7 mouse cellular contexts compared by ENCODE assay signal in the genomic region with DNA sequence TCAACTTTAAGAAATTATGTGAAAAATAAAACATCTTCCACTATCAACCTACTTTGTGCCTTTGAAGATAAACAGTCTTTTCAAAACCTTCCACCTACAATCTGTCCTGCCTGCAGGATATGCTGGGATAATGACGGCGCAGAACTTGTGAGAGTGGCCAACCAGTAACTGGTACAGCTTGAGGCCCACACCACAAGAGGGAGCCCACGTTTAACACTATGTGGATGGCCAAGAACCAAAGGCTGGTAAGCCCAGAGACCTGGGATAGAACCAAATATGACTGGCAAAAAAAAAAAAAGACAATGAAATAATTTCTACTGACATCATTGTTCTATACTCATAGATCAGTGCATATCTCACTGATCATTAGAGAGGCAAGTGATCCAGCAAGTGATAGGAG. TPM values are rescaled to one million over a fixed set of nuclear protein-coding genes. Genes with fewer than 3 reads are reported as not detected.
DNase-seq lines count a peak whose midpoint lies in the region; ATAC-seq and TF ChIP-seq lines count a peak whose summit lies in the region.

No protein-coding gene starts in this region.

- H3K27ac ChIP-seq in ES-Bruce4 (ENCODE audit: insufficient read depth, low read length) = no peak overlapping the region
- H3K27ac ChIP-seq in heart, postnatal 0 days (ENCODE audit: low read depth) = no peak overlapping the region
- H3K27ac ChIP-seq in midbrain, embryonic 13.5 days = no peak overlapping the region

- H3K4me2 ChIP-seq in heart, postnatal 0 days (ENCODE audit: low read depth, low read length) = no peak overlapping the region
- H3K4me2 ChIP-seq in midbrain, embryonic 13.5 days (replicated peaks) = no peak overlapping the region

- H3K4me3 ChIP-seq in C2C12 (ENCODE audit: insufficient read depth, poor library complexity, severe bottlenecking) (no peak overlapping the region), ES-Bruce4 (ENCODE audit: low read depth, low read length) (no peak overlapping the region)
- no peak overlapping the region for H3K4me3 ChIP-seq in heart, postnatal 0 days (ENCODE audit: low read depth, low read length)
- no peak overlapping the region for H3K4me3 ChIP-seq in midbrain, embryonic 13.5 days (replicated peaks)

- TF ChIP-seq POLR2A in ES-Bruce4 (IDR thresholded peaks at IDR 0.05; ENCODE audit: insufficient read depth, low read length) = no peak

- no peaks in the 10 kb centered on the region for H3K27me3 ChIP-seq in C2C12 (ENCODE audit: control insufficient read depth, insufficient read depth, insufficient read length)
- no peaks in the 10 kb centered on the region for H3K27me3 ChIP-seq in ES-Bruce4 (ENCODE audit: control insufficient read depth, insufficient read depth, low read length, poor library complexity, severe bottlenecking)
- H3K27me3 ChIP-seq in heart, postnatal 0 days (ENCODE audit: control insufficient read depth, insufficient read depth, low read length) = no peaks in the 10 kb centered on the region
- H3K27me3 ChIP-seq in midbrain, embryonic 13.5 days = no peaks in the 10 kb centered on the region

- no peaks in the 10 kb centered on the region for H3K79me2 ChIP-seq in C2C12 (ENCODE audit: control insufficient read depth, insufficient read depth)

- ATAC-seq in heart, postnatal 0 days (ENCODE audit: insufficient read depth, low read depth) = peak; percentile 77
- peak; percentile 68; the same call in 1 of the 2 replicates for ATAC-seq in midbrain, embryonic 13.5 days

- H3K9ac ChIP-seq in ES-Bruce4 (ENCODE audit: low read depth, poor library complexity, severe bottlenecking) = no peak overlapping the region
- H3K9ac ChIP-seq in heart, postnatal 0 days (replicated peaks; ENCODE audit: low read depth, low read length) = no peak overlapping the region
- H3K9ac ChIP-seq in midbrain, embryonic 13.5 days (replicated peaks) = no peak overlapping the region

- H3K4me1 ChIP-seq in ES-Bruce4 (ENCODE audit: control insufficient read depth, insufficient read depth, low read length) = no peaks in the 10 kb centered on the region
- no peaks in the 10 kb centered on the region for H3K4me1 ChIP-seq in heart, postnatal 0 days (ENCODE audit: control insufficient read depth, insufficient read depth)
- no peaks in the 10 kb centered on the region for H3K4me1 ChIP-seq in midbrain, embryonic 13.5 days (replicated peaks)

- DNase-seq in cerebellum, postnatal 14 days = peak; percentile 78 to 84
- no peak for DNase-seq in heart, postnatal 0 days (ENCODE audit: low spot score)
- peak; percentile 41 for DNase-seq in layer of hippocampus, adult 9-11 months
- peak; percentile 25 for DNase-seq in thymus, postnatal 25 days

- H3K36me3 ChIP-seq in C2C12 (ENCODE audit: control insufficient read depth, insufficient read depth) = peaks cover 27% of the 10 kb centered on the region
- no peaks in the 10 kb centered on the region; the same call in 1 of the 2 replicates for H3K36me3 ChIP-seq in ES-Bruce4 (ENCODE audit: control insufficient read depth, insufficient read depth, low read length, poor library complexity, severe bottlenecking)
- peaks cover 40% of the 10 kb centered on the region for H3K36me3 ChIP-seq in heart, postnatal 0 days (replicated peaks; ENCODE audit: control insufficient read depth, insufficient read depth, low read length)
- peaks cover 32% of the 10 kb centered on the region for H3K36me3 ChIP-seq in midbrain, embryonic 13.5 days

- no peaks in the 10 kb centered on the region for H3K9me3 ChIP-seq in ES-Bruce4 (replicated peaks; ENCODE audit: control insufficient read depth, insufficient read depth, low read length, poor library complexity, severe bottlenecking)
- H3K9me3 ChIP-seq in heart, postnatal 0 days (replicated peaks; ENCODE audit: control insufficient read depth, low read length) = no peaks in the 10 kb centered on the region
- H3K9me3 ChIP-seq in midbrain, embryonic 13.5 days = no peaks in the 10 kb centered on the region

- no peaks in the 10 kb centered on the region for H3K79me3 ChIP-seq in C2C12 (ENCODE audit: low read depth)

- TF ChIP-seq EP300 in ES-Bruce4 (IDR thresholded peaks at IDR 0.05; ENCODE audit: insufficient read depth, low read depth, low read length) = no peak
- no peak for TF ChIP-seq EP300 in heart, postnatal 0 days (IDR thresholded peaks at IDR 0.05; ENCODE audit: low read depth)

- TF ChIP-seq CTCF in C2C12 (IDR thresholded peaks at IDR 0.05; ENCODE audit: control insufficient read depth, insufficient read depth, insufficient read length) (peak; percentile 25), ES-Bruce4 (IDR thresholded peaks at IDR 0.05; ENCODE audit: low read depth, low read length) (peak; percentile 21)
- peak; percentile 62 for TF ChIP-seq CTCF in heart, postnatal 0 days (IDR thresholded peaks at IDR 0.05; ENCODE audit: low read depth)

- WGBS in heart, postnatal 0 days = 40% methylated on average over 3 of the region's 3 CpGs
- WGBS in midbrain, embryonic 13.5 days = 56% methylated on average over 3 of the region's 3 CpGs

- no peak overlapping the region for H3ac ChIP-seq in C2C12 (ENCODE audit: control insufficient read depth, insufficient read length, low read depth)

TF ChIP-seq in C2C12, 6 proteins besides CTCF, POLR2A, EP300 and RAD21:
- TF ChIP-seq MAX (IDR thresholded peaks at IDR 0.05) (no peak), USF1 (IDR thresholded peaks at IDR 0.05; ENCODE audit: low read depth) (no peak), MYOG (IDR thresholded peaks at IDR 0.05; ENCODE audit: control insufficient read depth, extremely low read depth, insufficient read length) (no peak), FOSL1 (IDR thresholded peaks at IDR 0.05; ENCODE audit: insufficient read depth, low read length, poor library complexity, severe bottlenecking) (no peak), MYOD1 (IDR thresholded peaks at IDR 0.05; ENCODE audit: control insufficient read depth, insufficient read length, low read depth) (no peak), CEBPB (IDR thresholded peaks at IDR 0.05; ENCODE audit: low read depth) (no peak)

RNA-seq across cellular contexts. Expression of gene Zdhhc17, which starts 35.5 kb away (rescaled TPM):
- polyA plus RNA-seq in C2C12 (2012; fragmentation: generic; extraction: Trizol) = 5.2 TPM
- polyA plus RNA-seq in ES-Bruce4 (2011; ENCODE audit: insufficient read depth, insufficient read length, low read depth, missing spikeins) = 31.3 and 33.6 TPM in 2 replicates
- total RNA-seq in heart, postnatal 0 days (2014; rRNA removed; ENCODE audit: low replicate concordance) = 26.8 and 35.5 TPM in 2 replicates
- 11.5 and 14.9 TPM in 2 replicates for polyA plus RNA-seq in heart, postnatal 0 days (2015; fragmentation: Nextera tagmentation; extraction: Ambion mirVana)
- polyA plus RNA-seq in midbrain, embryonic 13.5 days (2015; fragmentation: Nextera tagmentation; extraction: Ambion mirVana) = 56.4 and 58.7 TPM in 2 replicates

RNA-seq across cellular contexts. Expression of gene Csrp2, which starts 54.9 kb away (rescaled TPM):
- polyA plus RNA-seq in C2C12 (2012; fragmentation: generic; extraction: Trizol) (398 TPM), ES-Bruce4 (2011; ENCODE audit: insufficient read depth, insufficient read length, low read depth, missing spikeins) (221 and 242 TPM in 2 replicates)
- total RNA-seq in heart, postnatal 0 days (2014; rRNA removed; ENCODE audit: low replicate concordance) = 193 and 293 TPM in 2 replicates
- polyA plus RNA-seq in heart, postnatal 0 days (2015; fragmentation: Nextera tagmentation; extraction: Ambion mirVana) = 375 and 389 TPM in 2 replicates
- polyA plus RNA-seq in midbrain, embryonic 13.5 days (2015; fragmentation: Nextera tagmentation; extraction: Ambion mirVana) = 94.3 and 128 TPM in 2 replicates
